Mouse (Mus musculus) left cerebral cortex, adult 9 months (tissue): ENCODE results near the gene Pcca.

Experiments
- DNase-seq, 2 experiments: peaks; one replicate each; pipeline ENCODE4 v3.0.0; 2022; ENCODE audit warnings: low spot score in 2 of 2

The Pcca gene

GRCm38 (mm10) chr14:122835487-122836190 lies 301.5 kb downstream of the Pcca start:
- no peak for DNase-seq

DNA sequence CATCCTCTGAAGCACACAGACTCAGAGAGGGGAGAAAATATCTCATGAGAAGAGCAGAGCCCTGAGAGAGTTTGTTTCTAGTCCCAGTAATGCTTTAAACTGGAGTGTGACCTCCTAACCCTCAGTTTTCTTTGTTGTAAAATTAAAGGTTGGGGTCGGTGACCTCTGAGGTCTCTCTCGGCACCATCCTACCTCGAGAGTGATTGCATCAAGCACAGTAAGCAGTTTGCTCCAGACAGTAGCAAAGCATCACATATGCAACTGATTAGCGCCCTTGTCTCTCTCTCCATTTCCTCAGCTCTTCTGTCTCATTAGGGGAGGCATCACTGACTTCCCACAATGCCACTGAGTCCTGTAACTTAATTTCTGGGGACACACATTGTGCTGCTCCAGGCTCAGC lies 302.1 kb downstream of the Pcca start:
- no peak for DNase-seq

- no peak for DNase-seq
Observed at GRCm38 (mm10) chr14:122837018-122837417, 302.9 kb downstream of the Pcca start.

GRCm38 (mm10) chr14:122852506-122853057 lies 318.5 kb downstream of the Pcca start:
- DNase-seq, result no peak

DNA sequence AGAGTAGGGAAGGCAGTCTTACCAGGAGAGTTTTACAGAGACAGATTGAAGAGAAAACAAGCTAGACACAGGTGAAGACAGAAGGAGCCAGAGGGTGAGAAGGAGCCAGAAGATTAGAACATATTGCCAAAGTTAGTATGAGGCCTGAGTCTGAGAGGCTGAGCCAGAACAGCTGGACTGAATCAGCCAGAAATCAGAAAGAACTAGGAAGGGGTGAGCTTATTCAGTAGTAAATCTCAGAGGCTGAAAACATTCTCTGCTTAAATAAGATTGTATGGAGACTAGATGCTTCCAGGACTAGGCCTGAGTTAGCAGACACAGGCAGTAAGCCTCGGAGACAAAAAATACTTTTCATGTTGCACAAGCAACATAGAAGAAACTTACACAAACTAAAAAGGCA lies 325.7 kb downstream of the Pcca start:
- DNase-seq, result no peak

- DNase-seq, result no peak
Observed at GRCm38 (mm10) chr14:122862623-122863022, 328.5 kb downstream of the Pcca start.

DNA sequence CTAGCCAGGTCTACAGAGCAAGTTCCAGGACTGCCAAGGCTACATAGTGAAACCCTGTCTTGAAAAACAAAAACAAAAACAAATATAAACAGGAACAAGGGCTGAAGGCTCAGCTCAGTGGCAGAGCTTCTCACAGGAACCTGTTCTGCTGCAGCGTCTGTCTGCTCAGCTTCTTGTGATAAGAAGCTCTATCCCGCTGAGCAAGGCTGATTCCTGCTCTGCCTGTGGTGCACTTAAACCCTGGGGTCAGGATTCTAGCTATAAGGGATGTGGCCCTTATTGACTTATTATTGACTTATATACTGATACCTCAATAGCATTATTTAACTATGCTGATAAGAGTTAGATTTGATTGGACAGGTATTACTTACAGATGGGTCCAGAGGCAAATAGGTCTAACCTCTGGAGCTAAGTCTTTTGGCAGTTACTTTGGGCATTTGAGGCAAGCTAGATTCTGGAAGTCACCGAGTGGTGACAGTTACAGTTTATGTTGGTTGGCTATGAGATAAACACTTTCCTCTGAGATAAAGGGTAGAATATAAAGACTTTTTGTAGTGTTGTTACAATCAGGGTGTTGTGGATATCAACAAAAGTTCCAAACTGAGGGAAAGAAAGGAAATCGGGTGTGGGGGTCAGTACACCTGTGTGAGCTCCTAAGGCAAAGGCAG lies 331.5 kb downstream of the Pcca start:
- no peak for DNase-seq

DNA sequence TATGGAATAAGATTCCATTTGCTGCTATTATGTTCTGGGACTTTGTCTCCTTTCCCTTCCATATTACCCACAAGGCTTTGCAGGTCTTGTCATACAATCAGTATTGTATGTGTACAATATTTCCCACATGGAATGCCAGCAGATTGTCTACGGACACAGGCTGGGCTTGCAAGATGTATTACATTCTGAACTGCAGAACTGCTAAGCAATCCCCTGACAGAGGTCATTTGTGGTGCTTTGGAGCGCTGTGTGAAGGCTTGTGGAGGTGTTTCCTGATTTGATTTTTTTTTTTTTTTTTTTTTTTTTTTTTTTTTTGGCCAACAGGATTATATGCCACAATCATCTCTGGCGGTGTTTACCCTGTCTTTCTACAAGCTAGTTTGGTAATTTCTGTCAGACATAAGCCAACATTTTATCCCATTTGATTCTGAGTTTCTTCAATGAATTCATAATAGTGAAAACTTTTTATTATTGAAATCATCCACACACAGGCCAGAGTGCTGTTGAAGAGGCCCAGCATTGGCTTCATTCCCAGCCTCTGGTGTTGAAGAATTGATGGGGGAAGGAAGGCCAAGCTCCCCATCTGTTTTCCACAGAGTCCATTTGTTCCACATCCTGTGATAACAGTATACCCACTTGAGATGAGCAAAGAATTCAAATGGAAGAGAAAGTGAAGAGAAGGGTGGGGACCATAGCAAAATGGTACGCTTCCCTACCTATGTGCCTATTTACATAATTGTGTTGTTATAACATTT lies 333.6 kb downstream of the Pcca start:
- DNase-seq, result no peak

- no peak for DNase-seq
Observed at GRCm38 (mm10) chr14:122869831-122870230, 335.7 kb downstream of the Pcca start.

DNA sequence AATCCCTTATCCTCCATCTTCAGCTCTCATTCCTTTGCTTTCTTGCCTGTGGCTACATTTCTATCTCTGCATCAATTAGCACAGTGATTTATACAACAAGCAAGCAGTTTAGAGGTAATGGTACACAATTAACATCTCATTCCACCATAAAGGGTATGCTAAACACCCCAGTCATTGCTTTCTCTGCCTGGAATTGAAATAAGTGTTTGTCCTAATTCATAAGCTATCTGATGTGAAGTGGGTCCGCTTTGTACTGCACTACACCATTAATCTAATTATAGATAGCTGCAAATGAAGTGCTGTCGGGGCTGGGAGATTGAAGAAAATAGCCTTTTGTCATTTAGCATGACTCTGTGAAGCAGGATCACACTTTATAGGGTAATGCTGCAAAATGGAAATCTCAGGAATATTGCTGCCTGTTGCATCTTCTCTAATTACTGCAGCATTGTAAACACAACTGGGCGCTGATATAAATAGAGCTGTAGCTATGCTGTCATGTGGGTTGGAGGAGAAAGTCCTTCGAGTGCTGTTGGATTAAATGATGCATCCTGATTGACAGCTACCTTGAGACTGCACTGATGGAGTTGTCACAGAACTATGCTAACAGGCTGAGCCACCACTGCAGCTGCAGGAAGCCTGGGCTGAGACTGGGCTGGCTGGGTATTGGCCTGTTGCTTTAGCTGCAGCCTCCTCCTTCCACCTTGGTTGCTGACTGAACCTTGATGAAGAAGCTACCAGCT lies 337.9 kb downstream of the Pcca start:
- DNase-seq, result no peak

DNA sequence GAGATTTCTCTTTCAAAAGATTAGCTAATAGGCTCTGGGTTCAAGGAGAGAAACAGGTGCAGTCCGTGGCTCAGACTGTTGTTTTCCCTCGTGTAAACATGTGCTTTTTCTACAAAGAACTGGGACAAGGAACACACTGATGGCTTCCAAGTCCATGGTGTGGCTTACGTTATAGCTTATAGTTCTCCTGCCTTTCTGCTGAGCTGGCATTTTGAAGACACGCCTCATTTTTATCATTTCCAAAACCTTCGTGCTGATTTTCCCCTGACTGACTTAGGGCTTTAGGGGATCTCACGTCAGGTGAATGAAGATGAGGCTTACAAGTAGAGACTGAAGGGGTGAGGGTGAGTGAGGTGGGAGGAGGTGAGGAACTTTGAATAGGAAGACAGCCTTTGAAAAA lies 338.5 kb downstream of the Pcca start:
- no peak for DNase-seq

GRCm38 (mm10) chr14:122875056-122875455 lies 340.9 kb downstream of the Pcca start:
- no peak for DNase-seq

DNA sequence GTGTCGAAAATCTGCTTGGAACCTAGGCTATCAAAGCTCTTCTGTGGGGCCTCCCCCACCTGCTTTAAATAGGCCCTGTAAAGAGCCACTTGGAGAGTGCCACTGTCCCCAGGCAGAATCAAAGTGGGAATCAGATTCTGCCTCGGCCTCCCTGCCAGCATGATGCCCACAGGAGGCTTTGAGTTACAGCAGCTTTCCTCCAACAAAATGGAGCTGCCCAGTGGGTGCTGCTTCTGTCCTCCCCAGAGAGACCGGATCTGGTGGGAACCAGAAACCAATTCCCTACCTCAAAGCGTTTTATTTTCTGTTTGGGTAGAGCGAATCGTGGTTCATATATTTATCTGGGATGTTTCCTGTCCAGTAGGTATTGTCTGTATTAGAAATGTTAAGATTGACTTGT lies 341.5 kb downstream of the Pcca start:
- DNase-seq, result no peak

- DNase-seq, result peak; percentile 73 to 89
Observed at GRCm38 (mm10) chr14:122876163-122876562, 342.0 kb downstream of the Pcca start.

GRCm38 (mm10) chr14:122876723-122877122 lies 342.6 kb downstream of the Pcca start:
- no peak for DNase-seq

GRCm38 (mm10) chr14:122877787-122878186 lies 343.7 kb downstream of the Pcca start:
- no peak for DNase-seq

DNA sequence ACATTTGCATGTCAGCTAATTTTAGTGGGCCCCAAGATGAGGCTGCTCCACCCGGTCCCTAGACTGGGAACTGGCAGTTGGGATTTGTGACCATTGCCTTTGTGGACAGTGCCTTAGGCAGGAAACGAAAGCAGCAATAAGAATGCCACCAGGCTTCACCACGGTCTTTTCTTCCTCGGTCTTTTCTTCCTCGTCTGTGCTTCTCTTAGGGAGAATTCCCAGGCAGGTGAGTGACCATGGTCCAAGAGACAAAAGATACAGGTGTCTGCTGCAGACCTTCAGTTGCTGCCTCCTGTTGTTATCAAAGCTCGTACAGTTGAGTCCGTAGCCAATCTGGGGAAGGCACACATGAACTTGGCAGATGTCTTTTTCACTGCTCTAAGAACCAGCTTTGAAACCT lies 346.2 kb downstream of the Pcca start:
- DNase-seq, result no peak

DNA sequence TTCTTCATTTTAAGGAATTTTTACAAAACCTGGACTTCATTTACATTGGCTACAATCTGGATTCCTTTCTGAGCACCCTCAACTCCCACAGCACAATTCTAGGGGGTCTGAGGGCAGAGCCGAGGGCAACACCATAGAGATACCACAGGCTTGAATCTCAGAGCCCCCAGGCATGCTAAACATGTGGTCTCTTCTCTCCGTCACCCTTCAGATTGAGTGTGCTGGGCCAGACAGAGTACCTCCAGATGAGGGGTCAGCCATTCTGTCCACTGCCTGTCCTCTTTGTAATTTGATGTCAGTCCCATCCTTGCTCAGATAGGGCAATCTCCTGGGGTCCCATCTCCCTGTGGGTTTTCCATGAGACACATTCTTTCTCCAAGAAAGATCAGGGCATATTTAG lies 347.6 kb downstream of the Pcca start:
- no peak for DNase-seq

DNA sequence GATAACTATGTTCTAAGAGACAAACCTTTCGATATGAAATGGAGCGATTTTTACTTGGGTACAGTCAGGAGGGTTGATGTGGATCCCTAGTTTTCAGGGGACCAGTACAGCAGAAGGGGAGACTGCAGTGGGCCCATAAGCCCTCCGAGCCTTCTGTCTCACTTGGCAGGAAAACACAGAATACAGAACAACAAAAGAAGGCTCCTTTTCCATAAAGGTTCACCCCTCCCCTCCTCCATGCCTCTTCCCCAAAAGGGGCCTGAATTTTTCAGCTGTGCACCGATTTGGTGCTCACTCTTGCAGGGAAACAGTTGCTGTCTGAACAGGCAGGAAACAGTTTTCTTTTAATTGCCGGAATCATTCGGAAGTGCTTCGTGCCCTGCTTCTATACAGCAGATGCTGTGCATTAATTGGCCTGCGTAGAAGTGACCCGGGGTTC lies 348.1 kb downstream of the Pcca start:
- DNase-seq, result no peak

DNA sequence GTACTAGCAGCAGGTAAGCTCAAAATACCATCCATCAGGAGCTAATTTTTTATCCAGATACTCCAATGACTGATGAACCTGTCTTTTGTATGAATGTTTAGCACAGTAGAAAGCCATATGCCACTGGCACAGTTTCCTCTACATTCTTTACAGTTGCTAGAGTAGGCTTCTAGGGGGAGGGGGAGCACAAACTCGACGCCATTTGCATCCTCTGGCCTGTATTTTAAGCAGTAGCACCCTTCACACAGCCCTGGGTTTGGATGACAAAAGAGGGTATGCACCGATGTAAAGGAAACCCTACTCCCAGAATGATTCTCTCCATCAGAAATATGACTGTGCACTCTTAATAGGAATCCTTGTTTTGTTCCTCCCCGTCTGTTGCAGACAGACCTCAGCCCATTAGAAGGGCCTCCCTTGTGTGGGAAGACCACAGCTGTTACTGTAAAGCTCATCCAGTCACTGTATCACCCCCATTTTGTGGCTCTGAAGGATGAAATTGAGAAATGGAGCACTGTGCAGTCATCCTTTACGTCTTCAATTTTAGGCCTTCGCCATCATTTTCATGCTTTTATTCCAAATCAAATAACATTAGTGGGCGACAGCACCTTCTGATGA lies 348.8 kb downstream of the Pcca start:
- DNase-seq, result no peak

DNA sequence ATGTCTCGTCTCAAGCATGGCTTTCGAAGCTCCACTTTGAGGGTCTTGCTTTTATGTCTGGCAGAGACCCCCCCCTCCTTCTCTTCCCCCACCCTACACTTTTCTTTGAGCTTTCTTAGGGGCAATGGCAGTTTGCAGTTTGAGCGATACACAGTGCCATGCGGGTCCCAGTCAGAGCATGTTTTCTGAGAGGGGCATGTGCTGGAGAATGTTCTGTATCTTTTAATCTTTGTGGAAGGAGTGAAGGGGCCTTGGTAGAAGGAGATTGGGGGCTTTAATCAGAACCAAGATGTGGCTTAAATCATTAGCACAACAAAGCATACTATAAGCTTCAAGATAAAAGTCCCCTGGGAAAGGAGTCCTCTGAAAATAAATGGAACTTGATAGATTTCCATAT lies 349.3 kb downstream of the Pcca start:
- DNase-seq, result no peak
